Mouse (Mus musculus) CH12.LX (cell line): Measurements from ENCODE around the gene Tfpt. TPM values are rescaled to one million over a fixed set of nuclear protein-coding genes. Genes with fewer than 3 reads are reported as not detected.

Source experiments
- DNase-seq: peaks from one replicate; pipeline ENCODE4 v3.0.0-alpha.2; 2013; ENCODE audit errors: extremely low read depth
- H3K27ac ChIP-seq: 2 replicates; pipeline ENCODE4 v1.5.1; 2012; ENCODE audit warnings: low read depth, mild to moderate bottlenecking, control low read depth, moderate library complexity; ENCODE audit not compliant: insufficient read depth
- H3K27me3 ChIP-seq: replicated peaks from 2 replicates; pipeline ENCODE3; 2012; ENCODE audit warnings: inconsistent platforms
- H3K36me3 ChIP-seq, 2 experiments: replicated peaks in 1 of 2; 2 replicates each; pipeline versions ENCODE3 to v1.6.1; 2012; ENCODE audit warnings: inconsistent platforms in 1 of 2, low read length in 1 of 2, mild to moderate bottlenecking in 1 of 2, mixed read lengths in 1 of 2, moderate library complexity in 1 of 2; ENCODE audit not compliant: control insufficient read depth in 1 of 2, insufficient read depth in 1 of 2
- H3K4me1 ChIP-seq, 2 experiments: 2 replicates each; pipeline ENCODE4 v1.6.1; 2012; ENCODE audit warnings: inconsistent platforms in 1 of 2, moderate library complexity in 1 of 2; ENCODE audit not compliant: insufficient read depth in 2 of 2, control insufficient read depth in 1 of 2
- H3K4me2 ChIP-seq: 2 replicates; pipeline ENCODE4 v1.6.1; 2012; ENCODE audit warnings: low read depth, mild to moderate bottlenecking, control low read depth; ENCODE audit not compliant: poor library complexity, insufficient read depth, severe bottlenecking
- H3K4me3 ChIP-seq, 3 experiments: fragments of 150-350 bp in 1 of 3; sonication (generic) in 1 of 3; replicated peaks in 1 of 3; 2 replicates each; pipeline versions ENCODE3 to v1.5.1; 2011 to 2012; ENCODE audit warnings: low read depth in 2 of 3, low read length in 2 of 3, mild to moderate bottlenecking in 2 of 3, moderate library complexity in 2 of 3, control low read depth in 1 of 3, improper control_type of control experiment in 1 of 3, inconsistent platforms in 1 of 3, mixed read lengths in 1 of 3; ENCODE audit not compliant: poor library complexity in 1 of 3
- H3K79me2 ChIP-seq: replicated peaks from 2 replicates; pipeline ENCODE4 v1.6.1; 2012; ENCODE audit warnings: mild to moderate bottlenecking, moderate library complexity; ENCODE audit not compliant: control insufficient read depth, poor library complexity, insufficient read depth, severe bottlenecking; ENCODE audit errors: extremely low read depth
- H3K9ac ChIP-seq: 2 replicates; pipeline ENCODE4 v1.6.1; 2012; ENCODE audit warnings: low read depth, mild to moderate bottlenecking, control low read depth, moderate library complexity; ENCODE audit not compliant: insufficient read depth
- H3K9me3 ChIP-seq: replicated peaks from 2 replicates; pipeline ENCODE3; 2012; ENCODE audit warnings: low read length, inconsistent platforms, mixed read lengths
- CHD1 ChIP-seq: IDR thresholded peaks from 2 replicates; pipeline ENCODE4 v1.6.1; 2012; ENCODE audit warnings: low read depth, low read length, improper control_type of control experiment, inconsistent platforms
- CHD2 ChIP-seq: IDR thresholded peaks from 2 replicates; pipeline ENCODE4 v1.6.1; 2011; ENCODE audit warnings: low read length, improper control_type of control experiment
- EP300 ChIP-seq: IDR thresholded peaks from 2 replicates; pipeline ENCODE4 v1.6.1; 2011; ENCODE audit warnings: low read length, improper control_type of control experiment
- GABPA ChIP-seq: IDR thresholded peaks from 2 replicates; pipeline ENCODE4 v1.6.1; 2012; ENCODE audit warnings: low read depth, low read length, improper control_type of control experiment, inconsistent platforms; ENCODE audit not compliant: insufficient replicate concordance
- HCFC1 ChIP-seq: IDR thresholded peaks from 2 replicates; pipeline ENCODE4 v1.6.1; 2012; ENCODE audit warnings: low read depth, mild to moderate bottlenecking, inconsistent platforms, low read length, improper control_type of control experiment
- IRF4 ChIP-seq: IDR thresholded peaks from 2 replicates; pipeline ENCODE4 v1.6.1; 2014; ENCODE audit warnings: low read depth, mild to moderate bottlenecking, inconsistent platforms, low read length, improper control_type of control experiment
- JUN ChIP-seq: IDR thresholded peaks from 2 replicates; pipeline ENCODE4 v1.6.1; 2011; ENCODE audit warnings: low read depth, mild to moderate bottlenecking, low read length, improper control_type of control experiment, moderate library complexity; ENCODE audit not compliant: insufficient read depth
- KAT2A ChIP-seq: IDR thresholded peaks from 2 replicates; pipeline ENCODE4 v1.6.1; 2012; ENCODE audit warnings: low read length, improper control_type of control experiment, inconsistent platforms; ENCODE audit not compliant: insufficient replicate concordance
- MAZ ChIP-seq: IDR thresholded peaks from 2 replicates; pipeline ENCODE4 v1.6.1; 2012; ENCODE audit warnings: low read depth, mild to moderate bottlenecking, inconsistent platforms, low read length, improper control_type of control experiment, moderate library complexity
- MYC ChIP-seq: IDR thresholded peaks from 2 replicates; pipeline ENCODE4 v1.6.1; 2011; ENCODE audit warnings: low read depth, mild to moderate bottlenecking, improper control_type of control experiment, low read length
- NELFE ChIP-seq: IDR thresholded peaks from 2 replicates; pipeline ENCODE4 v1.6.1; 2011; ENCODE audit warnings: low read depth, low read length, improper control_type of control experiment
- PAX5 ChIP-seq: IDR thresholded peaks from 2 replicates; pipeline ENCODE4 v1.6.1; 2012; ENCODE audit warnings: low read length, inconsistent platforms, mixed read lengths
- RCOR1 ChIP-seq: conservative IDR thresholded peaks from 2 replicates; pipeline ENCODE4 v1.6.1; 2012; ENCODE audit warnings: low read depth, mild to moderate bottlenecking, inconsistent platforms, low read length, improper control_type of control experiment
- SIN3A ChIP-seq: IDR thresholded peaks from 2 replicates; pipeline ENCODE4 v1.6.1; 2012; ENCODE audit warnings: low read length, improper control_type of control experiment, inconsistent platforms
- SMC3 ChIP-seq: IDR thresholded peaks from 2 replicates; pipeline ENCODE4 v1.6.1; 2011; ENCODE audit warnings: low read depth, low read length, improper control_type of control experiment
- TBP ChIP-seq: conservative IDR thresholded peaks from 2 replicates; pipeline ENCODE4 v1.6.1; 2011; ENCODE audit warnings: low read depth, low read length, improper control_type of control experiment
- TCF12 ChIP-seq: IDR thresholded peaks from 2 replicates; pipeline ENCODE4 v1.6.1; 2014; ENCODE audit warnings: low read depth, mild to moderate bottlenecking, inconsistent platforms, low read length, improper control_type of control experiment
- UBTF ChIP-seq: IDR thresholded peaks from 2 replicates; pipeline ENCODE4 v1.6.1; 2012; ENCODE audit warnings: low read depth, mild to moderate bottlenecking, inconsistent platforms, low read length, improper control_type of control experiment, moderate library complexity
- USF1 ChIP-seq: IDR thresholded peaks from 2 replicates; pipeline ENCODE4 v1.6.1; 2014; ENCODE audit warnings: low read depth, mild to moderate bottlenecking, inconsistent platforms, low read length, improper control_type of control experiment
- USF2 ChIP-seq: conservative IDR thresholded peaks from 2 replicates; pipeline ENCODE4 v1.6.1; 2011; ENCODE audit warnings: low read depth, low read length, improper control_type of control experiment
- ZC3H11A ChIP-seq: IDR thresholded peaks from 2 replicates; pipeline ENCODE4 v1.6.1; 2012; ENCODE audit warnings: low read depth, mild to moderate bottlenecking, inconsistent platforms, low read length, improper control_type of control experiment
- ZKSCAN1 ChIP-seq: IDR thresholded peaks from 2 replicates; pipeline ENCODE4 v1.6.1; 2012; ENCODE audit warnings: low read depth, inconsistent platforms, low read length, improper control_type of control experiment, borderline replicate concordance
- dilution Hi-C: fragments of 300-500 bp; cut with MboI; formaldehyde crosslinking; loops from 2 replicates; pipeline ENCODE4 v1.14.3; 2020; ENCODE audit warnings: low sequenced_read_pairs; ENCODE audit not compliant: extremely low pct_unique_long_range_greater_than_20kb, extremely low pct_ligation_motif_present
- in situ Hi-C: fragments of 300-500 bp; cut with MboI; formaldehyde crosslinking; loops from 3 replicates; pipeline ENCODE4 v1.14.3; 2019; ENCODE audit warnings: low sequenced_read_pairs, low pct_ligation_motif_present, low pct_unique_long_range_greater_than_20kb, mixed read lengths
- polyA plus RNA-seq: library from polyadenylated mRNA; unstranded; fragments of >175 nt; gene quantifications from 2 replicates; pipeline ENCODE4 v1.2.1, GENCODE M21; 2012; ENCODE audit warnings: low read depth; ENCODE audit not compliant: insufficient read length
- total RNA-seq, 2 experiments: library from RNA; depleted of rRNA; stranded (reverse); fragments of 300-350 nt in 1 of 2; fragments of >200 nt in 1 of 2; gene quantifications; 2 replicates each; pipeline ENCODE4 v1.2.3; 2012 to 2014

Gene Tfpt
- total and polyA plus RNA-seq, 3 experiments = 15.9 to 38.6 (median 28.8) TPM

GRCm38 (mm10) chr7:3611006-3611405 lies 18.7 kb downstream of the Tfpt start:
- H3K27ac ChIP-seq = no peak overlapping the region
- no peak overlapping the region for H3K9ac ChIP-seq
- H3K79me2 ChIP-seq = no peaks in the 10 kb centered on the region
- peaks cover 2% of the 10 kb centered on the region for H3K9me3 ChIP-seq
- H3K27me3 ChIP-seq = no peaks in the 10 kb centered on the region
- H3K4me1 ChIP-seq = peaks cover 5 to 6% of the 10 kb centered on the region in 2 experiments; a peak in 3 of 4 replicates
- TF ChIP-seq PAX5 (no peak), RCOR1 (no peak), SMC3 (no peak), JUN (no peak), USF2 (no peak), CHD2 (no peak), UBTF (no peak), MYC (no peak), USF1 (no peak), TCF12 (no peak), MAZ (no peak)
- dilution Hi-C loops (no loop called here), in situ Hi-C loops (no loop called here)
- no peak overlapping the region for H3K4me2 ChIP-seq
- no peaks in the 10 kb centered on the region for H3K36me3 ChIP-seq
- no peak for DNase-seq
- no peak overlapping the region for H3K4me3 ChIP-seq

DNA sequence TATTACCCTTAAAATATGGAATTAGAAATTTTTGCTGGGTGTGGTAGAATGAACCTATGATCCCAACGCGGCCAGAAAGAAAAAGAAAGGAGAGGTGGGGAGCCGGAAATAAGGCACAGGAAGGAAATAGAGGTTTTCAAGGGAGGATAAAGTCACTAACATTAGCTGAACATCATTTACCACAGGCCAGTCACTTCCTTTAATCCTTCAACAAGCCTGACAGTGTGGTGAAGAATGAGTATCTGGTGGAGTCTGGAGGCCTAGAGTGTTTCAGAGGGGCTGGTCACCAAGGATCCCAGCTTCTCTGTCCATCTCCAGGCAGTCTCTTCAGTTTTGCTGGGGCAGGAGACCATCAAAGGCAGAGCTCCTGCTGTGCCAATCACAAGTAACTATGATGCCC lies 19.3 kb downstream of the Tfpt start:
- Histone ChIP-seq H3K27ac (no peak overlapping the region), H3K27me3 (no peaks in the 10 kb centered on the region), H3K4me2 (no peak overlapping the region), H3K4me3 (no peak overlapping the region), H3K9ac (no peak overlapping the region), H3K36me3 (no peaks in the 10 kb centered on the region), H3K9me3 (peaks cover 4% of the 10 kb centered on the region), H3K4me1 (peaks cover 2 to 3% of the 10 kb centered on the region in 2 experiments; a peak in 2 of 4 replicates)
- dilution Hi-C loops (no loop called here), in situ Hi-C loops (no loop called here)
- DNase-seq = no peak
- TF ChIP-seq KAT2A (no peak), ZC3H11A (no peak), TBP (no peak), HCFC1 (no peak), GABPA (no peak), CHD2 (no peak), NELFE (no peak), SMC3 (no peak), USF1 (no peak), UBTF (no peak), CHD1 (no peak), PAX5 (no peak), ZKSCAN1 (no peak), MYC (no peak), EP300 (no peak), IRF4 (no peak), SIN3A (no peak)
- TF ChIP-seq, all 38 proteins: peak for 0
- H3K79me2 ChIP-seq = no peaks in the 10 kb centered on the region
